Mouse (Mus musculus): ENCODE measurements around the gene Gmeb1. TPM values are rescaled to one million over a fixed set of nuclear protein-coding genes. Genes with fewer than 3 reads are reported as not detected.

The Gmeb1 gene
- total and polyA plus RNA-seq, 3 experiments: 7.9 to 19.3 (median 9.0) TPM

GRCm38 (mm10) chr4:132309849-132310472 lies 48.6 kb upstream of the Gmeb1 start:
- Histone ChIP-seq H3K9me3 (replicated peaks; ENCODE audit: low read length) (no peaks in the 10 kb centered on the region), H3K79me2 (replicated peaks; ENCODE audit: control insufficient read depth, extremely low read depth, insufficient read depth, poor library complexity, severe bottlenecking) (peaks cover 16% of the 10 kb centered on the region), H3K27me3 (replicated peaks) (no peaks in the 10 kb centered on the region), H3K36me3 (replicated peaks in 1 of 2; ENCODE audit: control insufficient read depth in 1 of 2, insufficient read depth in 1 of 2, low read length in 1 of 2) (peaks cover 32 to 48% of the 10 kb centered on the region in 2 experiments), H3K4me2 (ENCODE audit: insufficient read depth, low read depth, poor library complexity, severe bottlenecking) (peak overlapping the region; percentile 71), H3K4me1 (ENCODE audit: control insufficient read depth in 1 of 2, insufficient read depth in 2 of 2) (peaks cover 0 to 8% of the 10 kb centered on the region in 2 experiments; a peak in 1 of 4 replicates), H3K4me3 (replicated peaks in 1 of 3; ENCODE audit: low read depth in 2 of 3, low read length in 2 of 3, poor library complexity in 1 of 3) (peak overlapping the region; percentile 91 to 97 (median 94)), H3K27ac (ENCODE audit: insufficient read depth, low read depth) (peak overlapping the region; percentile 45; the same call in 1 of the 2 replicates), H3K9ac (ENCODE audit: insufficient read depth, low read depth) (peak overlapping the region; percentile 98)
- in situ Hi-C loops (cut with MboI; ENCODE audit: low pct_ligation_motif_present, low pct_unique_long_range_greater_than_20kb, low sequenced_read_pairs) (loop anchor here (25.0 kb wide), 1 partner anchor 202 kb away; the partner anchor contains the start of gene Sesn2), dilution Hi-C loops (cut with MboI; ENCODE audit: extremely low pct_ligation_motif_present, extremely low pct_unique_long_range_greater_than_20kb, low sequenced_read_pairs) (no loop called here)
- peak; percentile 82 for DNase-seq (ENCODE audit: extremely low read depth)
- TF ChIP-seq EP300 (IDR thresholded peaks at IDR 0.05; ENCODE audit: low read length) (no peak), IRF4 (IDR thresholded peaks at IDR 0.05; ENCODE audit: low read depth, low read length) (no peak), CHD2 (IDR thresholded peaks at IDR 0.05; ENCODE audit: low read length) (peak; percentile 24; the same call in 1 of the 2 replicates), SMC3 (IDR thresholded peaks at IDR 0.05; ENCODE audit: low read depth, low read length) (no peak), USF1 (IDR thresholded peaks at IDR 0.05; ENCODE audit: low read depth, low read length) (no peak), TBP (conservative IDR thresholded peaks at IDR 0.05; ENCODE audit: low read depth, low read length) (0 out of 2 replicates have a peak, but pooled peaks have one; percentile 34), ZNF384 (IDR thresholded peaks at IDR 0.05; ENCODE audit: low read depth, low read length) (0 out of 2 replicates have a peak, but pooled peaks have one; percentile 10), CTCF (conservative IDR thresholded peaks at IDR 0.05 in 1 of 2, IDR thresholded peaks at IDR 0.05 in 1 of 2; ENCODE audit: low read depth in 2 of 2, low read length in 2 of 2) (peak; percentile 46 to 67; a peak in 3 of 4 replicates), TCF12 (IDR thresholded peaks at IDR 0.05; ENCODE audit: low read depth, low read length) (no peak), ETS1 (conservative IDR thresholded peaks at IDR 0.05; ENCODE audit: low read depth, low read length) (no peak), POLR2AphosphoS2 (IDR thresholded peaks at IDR 0.05; ENCODE audit: low read depth, low read length) (peak; percentile 87), POLR2A (IDR thresholded peaks at IDR 0.05; ENCODE audit: low read depth, low read length) (peak; percentile 38), RAD21 (IDR thresholded peaks at IDR 0.05; ENCODE audit: low read depth, low read length) (no peak), ZMIZ1 (IDR thresholded peaks at IDR 0.05; ENCODE audit: low read depth, low read length) (peak; percentile 45; the same call in 1 of the 2 replicates), MEF2A (IDR thresholded peaks at IDR 0.05; ENCODE audit: borderline replicate concordance, low read depth, low read length) (no peak), USF2 (conservative IDR thresholded peaks at IDR 0.05; ENCODE audit: low read depth, low read length) (no peak), JUN (IDR thresholded peaks at IDR 0.05; ENCODE audit: insufficient read depth, low read depth, low read length) (no peak), ZKSCAN1 (IDR thresholded peaks at IDR 0.05; ENCODE audit: borderline replicate concordance, low read depth, low read length) (no peak), BHLHE40 (IDR thresholded peaks at IDR 0.05; ENCODE audit: low read depth, low read length) (no peak), UBTF (IDR thresholded peaks at IDR 0.05; ENCODE audit: low read depth, low read length) (no peak), MAZ (IDR thresholded peaks at IDR 0.05; ENCODE audit: low read depth, low read length) (no peak), ZC3H11A (IDR thresholded peaks at IDR 0.05; ENCODE audit: low read depth, low read length) (no peak), NRF1 (IDR thresholded peaks at IDR 0.05; ENCODE audit: low read depth, low read length) (no peak), KAT2A (IDR thresholded peaks at IDR 0.05; ENCODE audit: insufficient replicate concordance, low read length) (0 out of 2 replicates have a peak, but pooled peaks have one; percentile 27), GABPA (IDR thresholded peaks at IDR 0.05; ENCODE audit: insufficient replicate concordance, low read depth, low read length) (no peak), HCFC1 (IDR thresholded peaks at IDR 0.05; ENCODE audit: low read depth, low read length) (no peak; the same call in 1 of the 2 replicates), SIN3A (IDR thresholded peaks at IDR 0.05; ENCODE audit: low read length) (peak; percentile 72), RCOR1 (conservative IDR thresholded peaks at IDR 0.05; ENCODE audit: low read depth, low read length) (no peak), MYC (IDR thresholded peaks at IDR 0.05; ENCODE audit: low read depth, low read length) (peak; percentile 58), PAX5 (IDR thresholded peaks at IDR 0.05; ENCODE audit: low read length) (no peak), MAX (IDR thresholded peaks at IDR 0.05; ENCODE audit: low read length) (peak; percentile 40; the same call in 1 of the 2 replicates), ELF1 (IDR thresholded peaks at IDR 0.05; ENCODE audit: low read depth, low read length) (no peak), MAFK (IDR thresholded peaks at IDR 0.05; ENCODE audit: insufficient replicate concordance, low read length) (0 out of 2 replicates have a peak, but pooled peaks have one; percentile 32), MXI1 (IDR thresholded peaks at IDR 0.05; ENCODE audit: low read depth, low read length) (peak; percentile 54; the same call in 1 of the 2 replicates), CHD1 (IDR thresholded peaks at IDR 0.05; ENCODE audit: low read depth, low read length) (no peak), NELFE (IDR thresholded peaks at IDR 0.05; ENCODE audit: low read depth, low read length) (no peak), JUND (conservative IDR thresholded peaks at IDR 0.05; ENCODE audit: low read depth, low read length) (no peak), E2F4 (IDR thresholded peaks at IDR 0.05; ENCODE audit: insufficient replicate concordance, low read depth, low read length) (no peak)

All from CH12.LX (cell line).